Mouse (Mus musculus) yolk sac, embryonic 10.5 days (tissue): Measurements from ENCODE around the gene Trpm3.

Source experiments
- DNase-seq: peaks from one replicate; pipeline ENCODE4 v3.0.0-alpha.2; 2017; ENCODE audit warnings: low spot score

The Trpm3 gene

DNA sequence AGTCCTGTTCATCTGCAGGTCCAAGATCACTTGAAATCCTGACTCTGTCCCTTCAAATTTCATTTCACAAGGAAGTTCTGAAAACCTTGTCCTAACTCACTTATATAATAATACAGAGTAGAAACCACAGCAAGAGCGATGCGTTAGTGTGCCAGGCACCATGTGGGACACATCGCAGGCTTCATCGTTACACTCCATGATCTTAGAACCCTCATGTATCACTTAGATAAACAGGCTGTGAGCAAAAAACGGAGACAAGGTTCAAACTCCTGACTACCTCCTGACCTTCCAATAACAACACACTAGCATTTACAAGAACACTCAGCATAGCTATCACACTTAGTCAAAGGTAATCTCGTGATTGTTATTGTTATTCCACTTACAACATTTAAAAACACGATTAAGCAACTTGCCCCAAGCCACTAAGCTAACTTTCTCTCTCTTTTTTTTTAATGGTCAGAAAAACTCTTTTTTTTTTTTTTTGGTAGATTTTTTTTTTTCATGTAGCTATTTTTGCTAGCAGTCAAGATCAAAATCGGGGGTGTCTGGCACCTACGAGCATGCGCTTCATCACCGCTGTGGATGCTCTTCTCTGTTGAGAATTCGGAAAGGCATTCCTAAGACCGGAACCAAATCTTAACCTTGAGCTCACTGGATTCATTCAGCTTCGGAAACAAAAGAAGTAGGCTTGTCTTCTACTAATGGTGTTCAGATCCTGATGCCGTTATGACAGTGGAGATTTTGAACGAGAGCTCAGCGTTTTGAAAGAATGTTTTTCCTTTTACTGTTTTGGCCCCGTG lies 784.2 kb downstream of the Trpm3 start:
- no peak for DNase-seq

DNA sequence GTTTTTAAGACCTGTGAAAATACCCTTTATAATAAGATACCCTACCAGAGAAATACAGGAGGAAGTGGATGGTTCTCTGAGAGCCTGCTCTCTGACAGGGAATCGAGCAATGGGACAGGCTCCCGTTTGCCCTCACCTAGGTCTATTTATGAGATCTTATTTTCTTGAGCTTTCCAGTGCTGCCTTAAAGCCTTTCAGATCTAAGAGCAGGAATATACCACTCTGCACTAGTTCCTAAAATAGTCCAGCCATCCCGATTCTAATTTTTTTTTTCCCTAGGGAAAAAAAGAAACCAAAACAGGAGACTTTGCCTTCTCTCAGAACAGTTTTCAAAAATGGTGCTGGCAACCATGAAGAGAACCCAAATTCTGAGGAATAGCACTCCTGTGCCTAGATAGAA lies 786.4 kb downstream of the Trpm3 start:
- DNase-seq: no peak

DNA sequence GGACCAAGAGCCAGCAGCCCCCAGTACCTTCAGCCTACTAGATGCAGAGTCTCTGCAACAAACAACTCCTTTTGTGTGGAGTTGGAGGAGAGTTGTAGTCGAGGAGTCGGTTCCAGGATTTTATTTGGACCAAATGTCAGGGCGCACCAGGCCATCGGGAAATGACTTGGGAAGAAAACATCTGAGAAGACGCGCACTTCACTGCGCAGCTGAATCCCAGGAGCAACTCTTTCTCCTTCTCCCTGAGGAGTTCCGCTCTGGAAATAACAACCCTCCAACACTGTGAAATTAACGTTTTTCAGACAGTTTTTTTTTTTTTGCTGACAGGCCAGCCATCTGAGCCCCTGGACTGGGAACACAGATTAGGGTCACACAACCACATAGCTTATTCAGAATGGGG lies 787.9 kb downstream of the Trpm3 start:
- DNase-seq: no peak

DNA sequence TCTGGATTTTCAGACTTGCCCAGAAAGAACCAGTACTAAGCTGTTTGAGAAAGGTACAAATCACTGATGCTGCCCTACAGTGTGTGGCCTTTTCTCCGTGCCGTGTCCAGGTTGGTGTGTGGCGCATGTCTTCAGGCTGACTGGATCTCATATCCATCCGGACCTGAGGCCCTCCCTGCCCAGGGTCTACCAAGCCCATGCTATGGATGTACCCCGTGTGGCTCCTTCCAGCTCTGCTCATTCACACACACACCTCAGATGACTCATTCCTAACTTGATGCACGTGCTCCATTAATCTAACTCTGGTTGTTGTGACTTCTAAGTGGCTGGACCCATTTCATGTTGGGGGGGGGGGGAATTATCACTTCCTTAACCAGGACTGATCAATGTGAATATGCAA lies 789.5 kb downstream of the Trpm3 start:
- no peak for DNase-seq

DNA sequence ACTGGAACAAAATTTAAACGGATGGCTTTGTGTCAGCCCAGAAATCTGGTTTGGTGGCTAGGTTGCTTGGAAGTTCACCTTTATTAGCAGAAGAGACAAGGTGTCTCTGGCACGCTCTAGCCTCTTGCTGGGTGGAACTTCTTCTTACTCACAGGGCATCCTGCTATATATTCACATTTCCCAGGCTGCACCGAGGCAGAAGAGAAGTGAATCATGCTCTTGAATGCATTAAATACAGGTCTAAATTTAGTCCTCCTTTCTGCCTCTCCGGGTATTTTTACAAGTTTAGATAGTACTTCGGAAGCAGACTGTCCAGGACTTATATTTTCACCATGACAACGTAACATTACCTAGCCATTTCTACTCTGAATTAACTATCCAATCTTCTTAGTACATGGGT lies 790.9 kb downstream of the Trpm3 start:
- no peak for DNase-seq

DNA sequence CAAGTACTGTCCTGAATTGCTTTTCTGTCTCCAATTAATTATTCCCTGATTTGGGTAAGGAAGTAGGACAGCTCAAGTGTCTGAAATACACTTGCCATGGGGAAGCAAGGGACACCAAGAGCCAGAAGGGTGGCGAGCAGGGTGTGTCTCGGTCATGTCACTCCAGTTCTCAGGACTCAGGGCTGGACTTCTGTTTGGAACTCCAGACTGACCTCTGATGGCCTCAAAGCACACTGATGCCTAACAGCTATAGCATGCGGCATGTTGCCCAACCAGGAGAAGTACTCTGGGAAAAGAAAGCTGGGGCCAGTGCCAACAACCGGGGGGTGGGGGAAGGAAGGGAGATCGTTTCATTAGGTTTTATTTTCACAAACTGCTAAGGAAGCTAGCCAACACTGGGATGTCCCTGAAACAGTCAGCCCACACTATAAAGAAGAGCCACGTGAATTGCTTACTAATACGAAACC lies 791.6 kb downstream of the Trpm3 start:
- no peak for DNase-seq

DNA sequence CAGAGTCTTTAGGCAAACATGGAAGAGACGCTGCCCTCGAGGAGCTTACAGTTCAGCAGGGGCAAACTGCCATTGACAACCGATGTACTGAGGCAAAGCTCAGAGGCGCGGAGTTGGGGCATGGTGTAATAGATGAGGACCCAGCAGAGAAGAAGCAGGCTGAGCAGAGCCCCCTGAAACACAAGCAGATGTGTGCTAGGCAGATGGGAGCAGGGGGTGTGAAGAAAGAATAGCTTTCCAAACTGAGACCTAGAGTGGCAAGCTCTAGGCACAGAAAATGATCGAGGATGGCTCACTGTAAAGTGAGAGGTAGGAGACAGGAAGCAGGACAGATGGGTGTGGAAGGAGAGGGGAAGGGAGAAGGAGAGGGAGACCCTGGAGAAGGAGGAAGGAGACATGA lies 792.2 kb downstream of the Trpm3 start:
- DNase-seq: no peak

DNA sequence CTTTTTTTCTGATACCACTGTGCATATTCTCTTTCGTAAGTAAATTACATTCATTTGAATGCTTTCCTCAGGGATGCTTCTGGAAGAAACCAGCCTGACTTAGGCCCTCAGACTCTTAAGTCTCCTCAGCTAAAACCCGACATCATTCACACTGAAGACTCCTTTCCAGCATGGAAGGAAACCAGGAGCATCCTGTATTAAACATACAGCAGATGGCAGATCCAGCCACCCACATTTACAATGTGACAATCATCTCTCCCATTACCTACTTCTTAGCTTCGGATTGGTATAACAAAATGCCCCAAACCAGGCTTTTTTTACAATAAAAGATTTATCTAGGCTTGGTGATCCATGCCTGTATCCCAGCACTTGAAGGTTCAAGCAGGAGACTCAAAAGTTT lies 796.2 kb downstream of the Trpm3 start:
- no peak for DNase-seq

DNA sequence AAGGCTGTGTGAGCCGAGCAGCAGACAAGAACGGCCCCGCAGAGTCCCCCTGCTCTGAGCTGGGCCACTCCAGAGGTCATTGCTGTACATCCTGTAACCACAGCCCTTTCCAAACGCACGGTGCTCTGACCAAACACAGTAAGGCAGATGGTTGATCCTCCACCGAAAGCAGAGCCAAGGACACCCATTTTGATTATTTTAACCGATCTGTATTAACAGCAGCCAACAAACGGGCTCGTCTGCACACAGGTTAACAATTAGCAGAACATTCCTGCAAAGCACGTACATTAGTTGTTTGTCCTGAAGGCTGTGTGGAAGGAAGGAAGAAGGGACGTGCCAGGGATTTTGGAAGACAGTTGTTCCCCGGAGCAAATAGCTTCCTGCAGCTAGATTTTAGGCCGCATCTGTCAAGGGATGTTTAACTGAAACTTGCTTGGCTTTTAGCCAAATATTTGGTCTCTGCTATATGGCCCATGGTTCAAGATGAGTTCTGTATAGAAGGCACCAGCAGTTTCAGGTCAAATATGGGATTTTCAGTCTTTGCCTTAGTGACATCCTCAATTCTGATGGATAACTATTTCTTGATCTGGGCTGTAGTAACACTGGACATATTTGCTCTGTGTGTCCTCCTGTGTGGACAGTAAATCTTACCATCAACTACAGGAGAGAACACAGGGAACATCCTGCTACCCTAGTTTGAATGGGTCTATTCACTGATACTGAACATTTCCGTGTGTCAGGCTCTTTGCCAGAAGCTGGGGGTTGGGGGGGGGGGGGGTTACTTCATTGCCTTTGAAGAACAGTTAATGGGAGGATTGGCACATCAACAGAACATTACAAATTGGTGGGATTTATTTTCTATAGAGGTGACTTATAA lies 800.2 kb downstream of the Trpm3 start:
- DNase-seq: no peak

DNA sequence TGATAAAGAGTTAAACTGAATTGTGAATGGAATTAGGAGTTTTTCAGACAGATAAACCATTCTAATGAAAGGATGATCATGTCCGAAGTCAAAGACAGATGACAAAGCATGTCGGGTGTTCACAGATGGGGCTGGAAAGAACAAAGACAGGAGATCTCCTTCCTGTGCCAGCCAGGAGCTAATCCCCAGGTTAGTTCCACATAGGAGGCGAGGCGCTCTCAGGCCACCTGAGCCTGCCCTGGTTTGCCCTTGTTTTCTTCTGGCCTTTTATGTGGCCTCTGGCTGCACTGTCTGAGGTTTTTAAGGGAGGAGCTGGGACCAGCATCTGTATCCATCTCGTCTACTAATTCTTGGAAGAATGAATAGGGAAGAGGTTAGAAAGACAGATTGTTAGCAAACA lies 801.0 kb downstream of the Trpm3 start:
- no peak for DNase-seq

DNA sequence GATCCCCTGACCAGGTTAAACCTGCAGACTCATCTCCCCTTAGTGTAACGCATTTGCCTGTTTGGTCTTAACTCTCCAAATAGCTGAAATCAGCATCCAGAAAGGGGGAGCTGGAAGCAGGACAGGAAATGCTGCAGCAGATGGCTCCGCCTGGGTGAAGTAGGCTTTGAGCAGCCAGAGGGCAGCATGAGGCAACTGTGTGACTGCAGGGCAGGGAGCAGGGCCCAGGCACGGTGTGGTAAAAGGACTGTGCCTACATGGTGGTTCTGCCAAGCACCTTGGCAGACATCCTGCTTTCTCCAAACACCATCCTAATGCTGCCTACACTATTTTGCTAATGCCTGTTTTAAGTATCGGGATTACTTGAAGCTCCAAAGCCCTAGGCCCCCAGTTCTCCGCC lies 801.6 kb downstream of the Trpm3 start:
- no peak for DNase-seq

DNA sequence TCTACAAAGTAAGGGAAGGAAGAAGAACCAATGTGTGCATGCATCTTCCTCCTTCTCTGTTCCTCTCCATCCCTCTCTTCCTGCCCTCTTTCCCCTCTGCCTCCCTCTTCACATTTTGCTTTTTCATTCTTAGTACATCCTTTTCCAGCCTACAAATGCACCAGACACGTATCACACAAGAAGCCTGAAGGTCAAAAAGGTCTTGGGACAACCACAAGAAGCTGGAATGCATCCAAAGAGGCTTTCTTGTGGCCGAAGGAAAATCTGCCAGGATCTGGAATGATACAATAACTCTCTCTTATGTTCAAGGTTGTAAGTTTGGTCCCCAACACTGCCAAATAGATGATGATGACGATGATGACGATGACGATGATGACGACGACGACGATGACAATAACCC lies 802.1 kb downstream of the Trpm3 start:
- DNase-seq: no peak

DNA sequence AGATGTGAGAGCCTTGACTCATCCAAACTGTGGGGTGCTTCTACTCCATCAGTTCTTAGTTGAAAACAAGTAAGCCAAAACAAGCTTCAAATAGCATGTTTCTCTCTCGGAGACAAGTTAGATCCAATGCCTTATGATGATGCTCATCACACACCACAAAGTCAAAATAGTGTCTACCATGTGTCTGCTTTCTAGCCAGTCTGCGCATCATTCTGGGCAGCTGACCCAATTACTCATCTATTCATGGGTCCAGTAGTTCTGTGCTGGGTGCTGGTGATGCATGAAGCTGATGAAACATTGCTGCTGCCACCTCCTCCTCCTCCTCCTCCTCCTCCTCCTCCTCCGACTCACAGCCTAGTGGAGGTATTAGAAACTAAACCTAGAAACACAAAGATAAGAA lies 813.6 kb downstream of the Trpm3 start:
- no peak for DNase-seq

DNA sequence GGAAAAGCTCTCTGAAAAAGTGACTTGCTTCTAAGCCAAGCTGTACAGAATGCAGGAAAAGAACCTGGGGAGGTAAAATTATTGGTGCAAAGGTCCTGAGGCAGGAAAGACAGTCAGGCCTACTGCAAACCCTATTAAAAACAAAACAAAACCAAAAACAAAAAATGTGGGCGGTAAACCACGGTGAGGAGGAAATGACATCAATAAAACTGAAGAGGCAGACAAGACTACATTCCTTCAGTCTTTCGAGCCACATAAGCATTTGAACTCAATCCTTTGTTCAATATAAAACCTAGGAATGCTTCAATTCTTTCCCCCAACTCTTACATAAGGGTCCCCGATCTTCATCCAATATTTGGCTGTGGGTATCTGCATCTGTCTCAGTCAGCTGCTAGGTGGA lies 814.3 kb downstream of the Trpm3 start:
- no peak for DNase-seq

DNA sequence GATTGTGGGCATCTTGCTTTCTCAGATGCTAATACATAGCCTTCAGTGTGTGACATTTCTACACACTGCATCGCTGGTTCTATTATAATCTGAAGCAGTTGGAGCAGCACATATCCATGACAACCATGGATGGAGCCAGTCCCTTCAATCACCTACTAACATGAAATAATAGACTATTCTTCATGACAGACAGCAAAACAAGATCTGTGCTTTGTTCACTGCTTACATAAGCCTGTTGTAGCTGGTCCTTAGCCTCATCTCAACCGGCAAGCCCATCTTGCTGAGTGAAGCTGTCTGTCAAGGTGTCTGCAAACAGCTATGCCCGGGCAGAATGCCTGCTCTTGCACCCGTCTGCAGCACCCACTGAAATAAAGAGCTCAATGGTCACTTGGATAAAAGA lies 819.6 kb downstream of the Trpm3 start:
- no peak for DNase-seq

DNA sequence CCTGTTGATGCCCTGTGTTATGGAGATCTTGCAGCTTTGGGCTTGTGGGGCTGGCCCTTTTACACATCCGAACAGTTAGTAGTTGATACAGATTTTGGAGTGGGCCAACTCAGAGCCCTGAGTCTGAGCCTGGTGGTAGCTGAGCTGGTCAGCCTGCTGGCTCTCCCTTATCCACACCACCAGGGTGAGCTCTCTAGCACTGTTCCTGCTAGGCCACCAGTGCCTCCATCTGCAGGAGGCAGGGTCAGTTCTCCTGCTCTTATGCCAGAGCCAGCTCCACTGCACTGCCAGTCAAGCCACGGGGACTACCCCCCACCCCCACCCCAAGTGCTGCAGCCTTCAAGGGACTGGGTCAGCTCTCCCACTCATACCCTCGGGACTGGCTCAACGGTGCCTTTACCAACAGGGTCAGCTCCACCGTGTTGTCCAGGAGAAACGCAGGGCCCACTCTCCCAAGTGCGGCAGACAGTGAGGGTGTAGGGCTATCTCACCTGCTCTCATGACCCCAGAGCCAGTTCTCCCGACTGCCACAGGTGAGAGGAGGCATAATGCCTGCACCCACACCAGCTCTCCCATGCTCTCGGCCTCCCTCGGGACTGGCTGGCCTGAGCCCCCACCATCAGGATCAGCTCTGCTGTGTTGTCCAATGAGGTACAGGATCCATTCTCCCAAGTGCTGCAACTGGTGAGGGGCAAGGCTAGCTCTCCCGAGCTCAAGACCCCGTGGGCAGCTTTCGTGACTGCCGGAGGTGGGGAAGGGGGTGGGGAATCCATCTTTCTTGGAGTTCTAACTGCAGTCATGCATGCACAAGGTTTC lies 821.8 kb downstream of the Trpm3 start:
- no peak for DNase-seq

DNA sequence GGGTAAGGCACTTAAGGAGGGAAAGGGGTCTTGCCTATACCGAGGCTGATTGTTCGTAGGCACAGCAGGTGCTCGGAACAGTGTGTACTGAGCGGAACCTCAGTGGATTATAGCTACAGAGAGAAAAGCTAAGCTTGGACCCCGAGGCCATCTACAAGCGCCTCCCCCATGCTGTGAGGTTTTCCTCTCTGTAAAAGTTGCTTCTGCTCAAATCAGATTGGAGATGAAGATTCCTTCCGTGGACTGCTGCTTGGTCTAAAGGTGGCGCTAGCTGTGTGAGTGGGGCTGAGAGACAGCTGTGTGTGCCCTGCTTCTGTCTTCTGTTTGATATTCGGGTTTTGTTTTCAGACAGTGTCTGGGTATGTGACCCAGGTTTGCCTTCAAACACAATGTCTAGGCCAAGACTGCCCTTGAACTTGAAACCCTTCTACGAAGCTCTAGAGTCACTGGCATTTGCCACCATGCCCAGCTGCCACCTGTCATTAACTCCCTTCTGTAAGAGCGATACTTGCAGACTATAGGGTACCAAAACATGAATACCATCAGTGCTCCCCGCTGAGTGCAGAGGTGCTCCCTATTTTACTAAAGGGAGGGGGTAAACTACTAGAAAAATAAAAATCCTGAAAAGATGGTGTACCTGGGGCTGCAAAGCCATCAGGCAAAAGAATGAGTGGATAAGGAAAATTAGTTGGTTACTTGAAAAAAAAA lies 823.3 kb downstream of the Trpm3 start:
- DNase-seq: no peak

DNA sequence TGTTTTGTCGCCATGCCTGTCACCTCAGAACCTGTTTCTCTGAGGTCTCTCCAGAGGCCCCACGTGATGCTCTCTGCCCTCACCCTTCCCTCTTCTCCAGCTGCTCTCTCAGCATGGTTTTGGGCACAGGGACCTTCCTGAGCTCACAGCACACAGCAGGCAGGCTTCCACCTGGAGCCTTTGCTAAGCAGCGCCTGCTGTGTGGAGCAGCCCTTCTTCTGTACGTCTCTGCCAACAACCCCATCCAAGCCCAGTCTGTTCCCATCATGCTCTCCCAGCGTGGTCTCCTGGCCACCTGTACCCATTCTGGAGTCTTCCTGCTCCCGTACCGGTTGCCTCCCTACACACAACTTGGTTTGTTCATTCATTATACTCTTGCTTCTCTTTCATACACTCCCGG lies 823.9 kb downstream of the Trpm3 start:
- no peak for DNase-seq

DNA sequence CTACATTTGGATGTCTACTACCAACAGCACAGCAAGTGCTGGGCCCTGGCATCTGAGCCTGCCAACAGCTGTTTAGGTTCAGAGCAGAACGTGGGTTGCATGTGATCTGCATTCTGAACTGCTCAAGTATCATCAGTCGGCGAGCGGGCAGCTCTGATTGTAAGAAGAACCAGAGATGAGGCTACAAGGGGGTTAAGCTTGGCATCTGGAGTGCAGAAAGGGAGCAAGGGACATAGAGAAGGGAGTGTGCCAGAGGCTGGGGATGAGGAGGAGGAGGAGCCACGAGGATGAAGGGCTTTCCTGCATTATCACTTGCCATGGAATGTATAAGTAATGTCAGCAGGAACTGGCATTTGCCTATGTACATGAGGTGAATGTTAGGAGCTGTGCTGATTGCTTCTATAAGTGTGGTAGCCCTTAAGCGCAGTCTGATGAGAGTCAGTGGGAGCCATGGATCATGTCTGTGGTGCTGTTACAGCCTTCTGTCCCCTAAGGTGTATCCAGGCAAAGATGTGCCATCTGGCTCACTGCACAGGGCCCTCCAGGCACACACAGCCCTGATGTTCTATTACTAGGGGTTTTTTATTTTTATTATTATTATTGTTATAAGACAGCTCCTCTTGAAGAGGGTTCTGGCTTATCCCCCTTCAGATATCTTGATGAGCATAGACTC lies 825.0 kb downstream of the Trpm3 start:
- DNase-seq: no peak

DNA sequence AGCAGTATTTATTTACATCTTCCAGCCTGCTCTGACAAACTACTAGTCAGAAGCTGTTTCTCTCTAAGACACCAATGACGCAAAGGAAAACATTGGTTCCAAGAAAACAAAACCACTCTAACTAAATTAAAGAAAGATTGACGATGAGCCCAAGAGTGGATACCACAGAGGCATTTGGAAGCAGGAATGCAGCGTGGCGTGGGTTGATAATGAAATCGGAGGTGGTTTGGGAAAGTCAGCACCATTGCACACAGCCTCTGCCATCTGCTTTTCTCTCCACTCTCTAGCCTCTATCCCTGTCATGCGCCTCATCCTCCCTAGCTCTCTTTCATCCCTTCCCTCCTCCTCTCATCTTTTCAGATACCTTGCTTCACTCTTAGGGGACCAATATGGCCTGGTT lies 826.6 kb downstream of the Trpm3 start:
- DNase-seq: no peak

DNA sequence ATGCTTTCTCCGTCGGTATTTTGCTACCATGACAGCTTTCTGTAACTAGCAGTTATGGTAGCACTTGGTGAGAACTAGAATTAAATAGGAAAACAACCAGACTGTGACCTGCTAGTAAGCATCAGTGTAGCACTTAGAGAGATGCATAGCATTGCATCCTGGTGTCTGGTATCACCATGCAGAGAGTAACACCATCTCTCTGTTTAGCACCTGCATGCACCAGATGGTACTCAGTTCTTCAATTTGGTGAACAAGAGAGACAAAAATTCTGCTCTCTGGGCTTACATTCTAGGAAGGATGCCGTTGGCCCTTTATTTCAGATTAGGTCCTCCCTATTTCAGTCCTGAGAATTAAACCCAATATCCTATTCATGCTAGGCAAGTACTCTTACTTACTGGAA lies 834.4 kb downstream of the Trpm3 start:
- no peak for DNase-seq
